Mouse (Mus musculus) CH12.LX (cell line): ENCODE data around the gene Erbb3. TPM values are rescaled to one million over a fixed set of nuclear protein-coding genes. Genes with fewer than 3 reads are reported as not detected.
"Not testable (repeated sequence)": the region's sequence is repeated elsewhere in the genome, so short reads cannot be mapped to it uniquely, and the experiment has no call there.

Experiments
- DNase-seq: peaks from one replicate; pipeline ENCODE4 v3.0.0-alpha.2; 2013; ENCODE audit errors: extremely low read depth
- H3K27ac ChIP-seq: 2 replicates; pipeline ENCODE4 v1.5.1; 2012; ENCODE audit warnings: low read depth, mild to moderate bottlenecking, control low read depth, moderate library complexity; ENCODE audit not compliant: insufficient read depth
- H3K27me3 ChIP-seq: replicated peaks from 2 replicates; pipeline ENCODE3; 2012; ENCODE audit warnings: inconsistent platforms
- H3K36me3 ChIP-seq, 2 experiments: replicated peaks in 1 of 2; 2 replicates each; pipeline versions ENCODE3 to v1.6.1; 2012; ENCODE audit warnings: inconsistent platforms in 1 of 2, low read length in 1 of 2, mild to moderate bottlenecking in 1 of 2, mixed read lengths in 1 of 2, moderate library complexity in 1 of 2; ENCODE audit not compliant: control insufficient read depth in 1 of 2, insufficient read depth in 1 of 2
- H3K4me1 ChIP-seq, 2 experiments: 2 replicates each; pipeline ENCODE4 v1.6.1; 2012; ENCODE audit warnings: inconsistent platforms in 1 of 2, moderate library complexity in 1 of 2; ENCODE audit not compliant: insufficient read depth in 2 of 2, control insufficient read depth in 1 of 2
- H3K4me2 ChIP-seq: 2 replicates; pipeline ENCODE4 v1.6.1; 2012; ENCODE audit warnings: low read depth, mild to moderate bottlenecking, control low read depth; ENCODE audit not compliant: poor library complexity, insufficient read depth, severe bottlenecking
- H3K4me3 ChIP-seq, 3 experiments: fragments of 150-350 bp in 1 of 3; sonication (generic) in 1 of 3; replicated peaks in 1 of 3; 2 replicates each; pipeline versions ENCODE3 to v1.5.1; 2011 to 2012; ENCODE audit warnings: low read depth in 2 of 3, low read length in 2 of 3, mild to moderate bottlenecking in 2 of 3, moderate library complexity in 2 of 3, control low read depth in 1 of 3, improper control_type of control experiment in 1 of 3, inconsistent platforms in 1 of 3, mixed read lengths in 1 of 3; ENCODE audit not compliant: poor library complexity in 1 of 3
- H3K79me2 ChIP-seq: replicated peaks from 2 replicates; pipeline ENCODE4 v1.6.1; 2012; ENCODE audit warnings: mild to moderate bottlenecking, moderate library complexity; ENCODE audit not compliant: control insufficient read depth, poor library complexity, insufficient read depth, severe bottlenecking; ENCODE audit errors: extremely low read depth
- H3K9ac ChIP-seq: 2 replicates; pipeline ENCODE4 v1.6.1; 2012; ENCODE audit warnings: low read depth, mild to moderate bottlenecking, control low read depth, moderate library complexity; ENCODE audit not compliant: insufficient read depth
- H3K9me3 ChIP-seq: replicated peaks from 2 replicates; pipeline ENCODE3; 2012; ENCODE audit warnings: low read length, inconsistent platforms, mixed read lengths
- CHD1 ChIP-seq: IDR thresholded peaks from 2 replicates; pipeline ENCODE4 v1.6.1; 2012; ENCODE audit warnings: low read depth, low read length, improper control_type of control experiment, inconsistent platforms
- CHD2 ChIP-seq: IDR thresholded peaks from 2 replicates; pipeline ENCODE4 v1.6.1; 2011; ENCODE audit warnings: low read length, improper control_type of control experiment
- E2F4 ChIP-seq: IDR thresholded peaks from 2 replicates; pipeline ENCODE4 v1.6.1; 2011; ENCODE audit warnings: low read depth, low read length, improper control_type of control experiment; ENCODE audit not compliant: insufficient replicate concordance
- ELF1 ChIP-seq: IDR thresholded peaks from 2 replicates; pipeline ENCODE4 v1.6.1; 2014; ENCODE audit warnings: low read depth, mild to moderate bottlenecking, inconsistent platforms, low read length, improper control_type of control experiment
- GABPA ChIP-seq: IDR thresholded peaks from 2 replicates; pipeline ENCODE4 v1.6.1; 2012; ENCODE audit warnings: low read depth, low read length, improper control_type of control experiment, inconsistent platforms; ENCODE audit not compliant: insufficient replicate concordance
- HCFC1 ChIP-seq: IDR thresholded peaks from 2 replicates; pipeline ENCODE4 v1.6.1; 2012; ENCODE audit warnings: low read depth, mild to moderate bottlenecking, inconsistent platforms, low read length, improper control_type of control experiment
- IRF4 ChIP-seq: IDR thresholded peaks from 2 replicates; pipeline ENCODE4 v1.6.1; 2014; ENCODE audit warnings: low read depth, mild to moderate bottlenecking, inconsistent platforms, low read length, improper control_type of control experiment
- JUN ChIP-seq: IDR thresholded peaks from 2 replicates; pipeline ENCODE4 v1.6.1; 2011; ENCODE audit warnings: low read depth, mild to moderate bottlenecking, low read length, improper control_type of control experiment, moderate library complexity; ENCODE audit not compliant: insufficient read depth
- MAFK ChIP-seq: IDR thresholded peaks from 2 replicates; pipeline ENCODE4 v1.6.1; 2011; ENCODE audit warnings: low read length, improper control_type of control experiment; ENCODE audit not compliant: insufficient replicate concordance
- MAZ ChIP-seq: IDR thresholded peaks from 2 replicates; pipeline ENCODE4 v1.6.1; 2012; ENCODE audit warnings: low read depth, mild to moderate bottlenecking, inconsistent platforms, low read length, improper control_type of control experiment, moderate library complexity
- MXI1 ChIP-seq: IDR thresholded peaks from 2 replicates; pipeline ENCODE4 v1.6.1; 2011; ENCODE audit warnings: mild to moderate bottlenecking, low read depth, low read length, improper control_type of control experiment
- MYC ChIP-seq: IDR thresholded peaks from 2 replicates; pipeline ENCODE4 v1.6.1; 2011; ENCODE audit warnings: low read depth, mild to moderate bottlenecking, improper control_type of control experiment, low read length
- NELFE ChIP-seq: IDR thresholded peaks from 2 replicates; pipeline ENCODE4 v1.6.1; 2011; ENCODE audit warnings: low read depth, low read length, improper control_type of control experiment
- PAX5 ChIP-seq: IDR thresholded peaks from 2 replicates; pipeline ENCODE4 v1.6.1; 2012; ENCODE audit warnings: low read length, inconsistent platforms, mixed read lengths
- POLR2A ChIP-seq: IDR thresholded peaks from 2 replicates; pipeline ENCODE4 v1.6.1; 2011; ENCODE audit warnings: low read depth, mild to moderate bottlenecking, improper control_type of control experiment, low read length
- POLR2AphosphoS2 ChIP-seq: IDR thresholded peaks from 2 replicates; pipeline ENCODE4 v1.6.1; 2011; ENCODE audit warnings: low read depth, low read length, improper control_type of control experiment
- RCOR1 ChIP-seq: conservative IDR thresholded peaks from 2 replicates; pipeline ENCODE4 v1.6.1; 2012; ENCODE audit warnings: low read depth, mild to moderate bottlenecking, inconsistent platforms, low read length, improper control_type of control experiment
- SIN3A ChIP-seq: IDR thresholded peaks from 2 replicates; pipeline ENCODE4 v1.6.1; 2012; ENCODE audit warnings: low read length, improper control_type of control experiment, inconsistent platforms
- SMC3 ChIP-seq: IDR thresholded peaks from 2 replicates; pipeline ENCODE4 v1.6.1; 2011; ENCODE audit warnings: low read depth, low read length, improper control_type of control experiment
- TBP ChIP-seq: conservative IDR thresholded peaks from 2 replicates; pipeline ENCODE4 v1.6.1; 2011; ENCODE audit warnings: low read depth, low read length, improper control_type of control experiment
- UBTF ChIP-seq: IDR thresholded peaks from 2 replicates; pipeline ENCODE4 v1.6.1; 2012; ENCODE audit warnings: low read depth, mild to moderate bottlenecking, inconsistent platforms, low read length, improper control_type of control experiment, moderate library complexity
- USF1 ChIP-seq: IDR thresholded peaks from 2 replicates; pipeline ENCODE4 v1.6.1; 2014; ENCODE audit warnings: low read depth, mild to moderate bottlenecking, inconsistent platforms, low read length, improper control_type of control experiment
- ZC3H11A ChIP-seq: IDR thresholded peaks from 2 replicates; pipeline ENCODE4 v1.6.1; 2012; ENCODE audit warnings: low read depth, mild to moderate bottlenecking, inconsistent platforms, low read length, improper control_type of control experiment
- ZKSCAN1 ChIP-seq: IDR thresholded peaks from 2 replicates; pipeline ENCODE4 v1.6.1; 2012; ENCODE audit warnings: low read depth, inconsistent platforms, low read length, improper control_type of control experiment, borderline replicate concordance
- ZMIZ1 ChIP-seq: IDR thresholded peaks from 2 replicates; pipeline ENCODE4 v1.6.1; 2012; ENCODE audit warnings: low read depth, mild to moderate bottlenecking, inconsistent platforms, low read length, improper control_type of control experiment
- ZNF384 ChIP-seq: IDR thresholded peaks from 2 replicates; pipeline ENCODE4 v1.6.1; 2012; ENCODE audit warnings: low read depth, low read length, improper control_type of control experiment, inconsistent platforms
- dilution Hi-C: fragments of 300-500 bp; cut with MboI; formaldehyde crosslinking; loops from 2 replicates; pipeline ENCODE4 v1.14.3; 2020; ENCODE audit warnings: low sequenced_read_pairs; ENCODE audit not compliant: extremely low pct_unique_long_range_greater_than_20kb, extremely low pct_ligation_motif_present
- in situ Hi-C: fragments of 300-500 bp; cut with MboI; formaldehyde crosslinking; loops from 3 replicates; pipeline ENCODE4 v1.14.3; 2019; ENCODE audit warnings: low sequenced_read_pairs, low pct_ligation_motif_present, low pct_unique_long_range_greater_than_20kb, mixed read lengths
- polyA plus RNA-seq: library from polyadenylated mRNA; unstranded; fragments of >175 nt; gene quantifications from 2 replicates; pipeline ENCODE4 v1.2.1, GENCODE M21; 2012; ENCODE audit warnings: low read depth; ENCODE audit not compliant: insufficient read length
- total RNA-seq, 2 experiments: library from RNA; depleted of rRNA; stranded (reverse); fragments of 300-350 nt in 1 of 2; fragments of >200 nt in 1 of 2; gene quantifications; 2 replicates each; pipeline ENCODE4 v1.2.3; 2012 to 2014

Erbb3 gene
- total and polyA plus RNA-seq, 3 experiments, result 7.7 to 12.6 (median 11.3) TPM

DNA sequence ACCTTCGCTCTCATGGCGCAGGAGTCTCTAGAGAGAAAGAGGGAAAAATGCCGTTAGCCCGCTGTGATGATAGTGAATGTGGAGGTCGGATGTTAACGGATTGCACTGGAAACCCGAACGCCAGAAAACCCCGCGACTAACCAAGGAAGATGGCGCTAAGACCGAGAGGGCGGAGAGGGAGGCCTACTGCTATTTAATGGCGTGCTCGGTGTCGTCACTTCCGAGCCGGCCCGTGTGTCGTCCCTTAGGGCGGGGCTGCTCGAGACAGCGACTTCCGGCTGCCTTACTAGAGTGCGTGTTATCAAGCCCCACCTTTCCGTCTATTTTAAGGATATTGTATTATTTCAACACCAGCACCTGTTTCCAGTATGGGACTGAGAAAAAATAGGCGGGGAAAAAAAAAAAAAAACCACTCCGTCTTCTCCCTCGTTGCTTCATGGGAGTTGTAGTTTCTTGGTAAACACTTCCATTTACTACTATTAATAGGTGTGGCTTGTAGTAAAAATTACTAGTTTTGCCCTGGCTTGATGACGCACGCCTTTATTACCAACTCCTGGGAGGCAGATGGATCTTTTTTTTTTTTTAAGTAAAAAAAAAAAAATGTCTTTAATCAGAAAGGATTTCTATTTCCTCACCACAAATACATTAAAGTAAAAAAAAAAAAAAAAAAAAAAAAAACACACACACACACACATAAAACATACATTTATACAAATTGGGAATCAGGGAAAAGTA lies 40.3 kb downstream of the Erbb3 start, which contains the start of gene Rpl41 (continued):
- TF ChIP-seq UBTF, result peak; percentile 60; the same call in 1 of the 2 replicates
- peak; percentile 99 for TF ChIP-seq TBP
- peak; percentile 100 for TF ChIP-seq POLR2AphosphoS2
- peak; percentile 99 for TF ChIP-seq ZNF384
- peak; percentile 100 for TF ChIP-seq POLR2A
- TF ChIP-seq HCFC1, result peak; percentile 97
- peak; percentile 74 for TF ChIP-seq IRF4

DNA sequence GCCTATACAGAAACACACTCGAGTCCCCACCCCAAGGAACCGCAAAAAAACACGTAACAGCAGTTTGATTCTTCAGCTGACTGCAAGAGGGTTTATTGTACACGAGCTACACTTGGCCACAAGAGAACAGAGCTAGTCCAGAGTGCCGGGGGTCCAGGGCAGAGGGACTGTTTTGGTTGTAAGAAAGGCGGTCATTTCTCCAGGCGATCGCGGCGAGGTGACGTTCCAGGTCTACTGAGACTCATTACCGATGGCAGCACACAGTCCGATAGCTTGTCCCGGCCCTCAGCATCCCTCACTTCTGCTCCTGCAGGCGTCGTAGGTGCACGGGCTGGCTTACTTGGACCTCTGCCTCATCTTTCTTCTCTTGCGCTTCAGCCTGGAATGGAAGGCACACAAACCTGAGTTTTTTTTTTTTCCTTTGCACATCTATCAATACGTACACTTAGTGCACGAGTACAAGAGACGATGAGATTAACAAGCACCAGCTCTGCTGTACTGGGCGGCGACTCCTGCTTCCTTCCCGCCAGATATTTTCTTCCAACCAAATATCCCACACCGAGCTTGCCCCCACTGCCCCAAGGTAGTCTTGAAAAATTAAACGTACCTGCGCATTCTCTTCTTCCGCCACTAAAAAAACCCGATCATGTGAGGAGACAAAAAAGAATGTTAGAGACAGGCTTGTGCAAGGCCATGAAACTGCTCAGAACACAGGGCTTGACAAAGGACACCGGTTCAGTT lies 41.2 kb downstream of the Erbb3 start:
- H3K9me3 ChIP-seq, DNase-seq, H3K27me3 ChIP-seq, in situ Hi-C loops, dilution Hi-C loops: not testable (repeated sequence)
- H3K4me2 ChIP-seq, result peak overlapping the region; percentile 45
- H3K27ac ChIP-seq, result peak overlapping the region; percentile 69
- TF ChIP-seq CHD1, result peak; percentile 81; the same call in 1 of the 2 replicates
- peaks cover 13 to 34% of the 10 kb centered on the region in 2 experiments for H3K4me1 ChIP-seq
- H3K4me3 ChIP-seq, result peak overlapping the region; percentile 72 to 79 (median 77)
- peaks cover 18% of the 10 kb centered on the region for H3K79me2 ChIP-seq
- H3K9ac ChIP-seq, result peak overlapping the region; percentile 99
- peaks cover 27 to 31% of the 10 kb centered on the region in 2 experiments for H3K36me3 ChIP-seq

GRCm38 (mm10) chr10:128547361-128548032 lies 42.0 kb downstream of the Erbb3 start, which contains the start of gene Zc3h10:
TSS of gene Zc3h10 (minus strand) at chr10:128547774.
- Histone ChIP-seq H3K36me3 (peaks cover 32 to 38% of the 10 kb centered on the region in 2 experiments), H3K27me3 (no peaks in the 10 kb centered on the region), H3K4me2 (peak within 1 kb of the TSS; percentile 93), H3K79me2 (peaks cover 18% of the 10 kb centered on the region), H3K9me3 (no peaks in the 10 kb centered on the region), H3K4me3 (peak within 1 kb of the TSS; percentile 77 to 90 (median 79)), H3K9ac (peak within 1 kb of the TSS; percentile 99), H3K4me1 (peaks cover 13 to 39% of the 10 kb centered on the region in 2 experiments), H3K27ac (peak within 1 kb of the TSS; percentile 85)
- dilution Hi-C loops (no loop called here), in situ Hi-C loops (no loop called here)
- DNase-seq, result peak; percentile 99
- no peak for TF ChIP-seq CHD1
- peak; percentile 93 for TF ChIP-seq MXI1
- peak; percentile 72; the same call in 1 of the 2 replicates for TF ChIP-seq MAZ
- no peak for TF ChIP-seq PAX5
- peak; percentile 44 for TF ChIP-seq USF1
- TF ChIP-seq RCOR1, result no peak
- peak; percentile 97 for TF ChIP-seq SIN3A
- TF ChIP-seq JUN, result no peak
- peak; percentile 9; the same call in 1 of the 2 replicates for TF ChIP-seq SMC3
- peak; percentile 95 for TF ChIP-seq ZMIZ1
- peak; percentile 45; the same call in 1 of the 2 replicates for TF ChIP-seq UBTF
- no peak for TF ChIP-seq ZKSCAN1
- TF ChIP-seq MYC, result no peak
- no peak for TF ChIP-seq MAFK
- TF ChIP-seq ZC3H11A, result no peak
- 0 out of 2 replicates have a peak, but pooled peaks have one; percentile 23 for TF ChIP-seq NELFE
- no peak; the same call in none of the 2 replicates for TF ChIP-seq GABPA
- no peak; the same call in 1 of the 2 replicates for TF ChIP-seq E2F4
- peak; percentile 99 for TF ChIP-seq ELF1
- TF ChIP-seq CHD2, result peak; percentile 83
